Mouse (Mus musculus): Measurements from ENCODE around the gene Sec61g. TPM values are rescaled to one million over a fixed set of nuclear protein-coding genes. Genes with fewer than 3 reads are reported as not detected.

Sec61g gene
- polyA plus RNA-seq, 1 experiment from 2014 or later: 25.4 TPM

GRCm38 (mm10) chr11:16505999-16506398, 2.3 kb downstream of the Sec61g start:
- H3K27me3 ChIP-seq (ENCODE audit: control insufficient read depth, insufficient read depth, low read length): no peaks in the 10 kb centered on the region
- peaks cover 51% of the 10 kb centered on the region for H3K36me3 ChIP-seq (ENCODE audit: control insufficient read depth, insufficient read depth, low read length)
- H3K27ac ChIP-seq (replicated peaks in 1 of 2; ENCODE audit: control insufficient read depth in 1 of 2, insufficient read depth in 1 of 2, low read depth in 2 of 2, low read length in 2 of 2): no peak overlapping the region
- no peaks in the 10 kb centered on the region for H3K9me3 ChIP-seq (ENCODE audit: control insufficient read depth, low read length)
- no peak for ATAC-seq (ENCODE audit: insufficient number of reproducible peaks, insufficient read depth, low FRiP score, low read depth)
- H3K4me2 ChIP-seq (ENCODE audit: low read length): no peak overlapping the region
- H3K9ac ChIP-seq (ENCODE audit: low read length): no peak overlapping the region
- WGBS: 92% methylated on average over 6 of the region's 6 CpGs
- H3K4me3 ChIP-seq (ENCODE audit: control insufficient read depth in 1 of 2, insufficient read depth in 1 of 2, low read depth in 1 of 2, low read length in 2 of 2): no peak overlapping the region
- H3K4me1 ChIP-seq (ENCODE audit: control insufficient read depth in 2 of 2, insufficient read depth in 2 of 2, low read length in 2 of 2): peaks cover 0 to 8% of the 10 kb centered on the region in 2 experiments; a peak in 2 of 4 replicates

- H3K4me3 ChIP-seq (ENCODE audit: control insufficient read depth in 1 of 2, insufficient read depth in 1 of 2, low read depth in 1 of 2, low read length in 2 of 2): no peak overlapping the region
- no peak for ATAC-seq (ENCODE audit: insufficient number of reproducible peaks, insufficient read depth, low FRiP score, low read depth)
Measured at GRCm38 (mm10) chr11:16503150-16503549, 5.1 kb downstream of the Sec61g start.

GRCm38 (mm10) chr11:16502744-16503143, 5.5 kb downstream of the Sec61g start:
- peaks cover 63% of the 10 kb centered on the region for H3K36me3 ChIP-seq (ENCODE audit: control insufficient read depth, insufficient read depth, low read length)
- H3K4me2 ChIP-seq (ENCODE audit: low read length): no peak overlapping the region
- H3K9me3 ChIP-seq (ENCODE audit: control insufficient read depth, low read length): no peaks in the 10 kb centered on the region
- H3K4me3 ChIP-seq (ENCODE audit: control insufficient read depth in 1 of 2, insufficient read depth in 1 of 2, low read depth in 1 of 2, low read length in 2 of 2): no peak overlapping the region
- peaks cover 0 to 8% of the 10 kb centered on the region in 2 experiments; a peak in 2 of 4 replicates for H3K4me1 ChIP-seq (ENCODE audit: control insufficient read depth in 2 of 2, insufficient read depth in 2 of 2, low read length in 2 of 2)
- H3K27me3 ChIP-seq (ENCODE audit: control insufficient read depth, insufficient read depth, low read length): no peaks in the 10 kb centered on the region
- no peak for ATAC-seq (ENCODE audit: insufficient number of reproducible peaks, insufficient read depth, low FRiP score, low read depth)
- 86% methylated on average over 3 of the region's 3 CpGs for WGBS
- H3K9ac ChIP-seq (ENCODE audit: low read length): no peak overlapping the region
- no peak overlapping the region for H3K27ac ChIP-seq (replicated peaks in 1 of 2; ENCODE audit: control insufficient read depth in 1 of 2, insufficient read depth in 1 of 2, low read depth in 2 of 2, low read length in 2 of 2)

More at GRCm38 (mm10) chr11:16503150-16503549, 5.1 kb downstream of the Sec61g start:
- Histone ChIP-seq H3K9ac (ENCODE audit: low read length) (no peak overlapping the region), H3K4me2 (ENCODE audit: low read length) (no peak overlapping the region), H3K4me1 (ENCODE audit: control insufficient read depth in 2 of 2, insufficient read depth in 2 of 2, low read length in 2 of 2) (peaks cover 0 to 8% of the 10 kb centered on the region in 2 experiments; a peak in 2 of 4 replicates), H3K27me3 (ENCODE audit: control insufficient read depth, insufficient read depth, low read length) (no peaks in the 10 kb centered on the region), H3K36me3 (ENCODE audit: control insufficient read depth, insufficient read depth, low read length) (peaks cover 63% of the 10 kb centered on the region), H3K27ac (replicated peaks in 1 of 2; ENCODE audit: control insufficient read depth in 1 of 2, insufficient read depth in 1 of 2, low read depth in 2 of 2, low read length in 2 of 2) (no peak overlapping the region), H3K9me3 (ENCODE audit: control insufficient read depth, low read length) (no peaks in the 10 kb centered on the region)
- WGBS: 86% methylated on average over 5 of the region's 5 CpGs

GRCm38 (mm10) chr11:16498756-16499680, 9.3 kb downstream of the Sec61g start:
- no peak overlapping the region for H3K4me3 ChIP-seq (ENCODE audit: control insufficient read depth in 1 of 2, insufficient read depth in 1 of 2, low read depth in 1 of 2, low read length in 2 of 2)
- 53% methylated on average over 1 of the region's 1 CpGs for WGBS
- ATAC-seq (ENCODE audit: insufficient number of reproducible peaks, insufficient read depth, low FRiP score, low read depth): no peak
- H3K27me3 ChIP-seq (ENCODE audit: control insufficient read depth, insufficient read depth, low read length): no peaks in the 10 kb centered on the region
- H3K9ac ChIP-seq (ENCODE audit: low read length): no peak overlapping the region
- no peak overlapping the region for H3K27ac ChIP-seq (replicated peaks in 1 of 2; ENCODE audit: control insufficient read depth in 1 of 2, insufficient read depth in 1 of 2, low read depth in 2 of 2, low read length in 2 of 2)
- H3K9me3 ChIP-seq (ENCODE audit: control insufficient read depth, low read length): no peaks in the 10 kb centered on the region
- no peaks in the 10 kb centered on the region for H3K4me1 ChIP-seq (ENCODE audit: control insufficient read depth in 2 of 2, insufficient read depth in 2 of 2, low read length in 2 of 2)
- no peak overlapping the region for H3K4me2 ChIP-seq (ENCODE audit: low read length)
- H3K36me3 ChIP-seq (ENCODE audit: control insufficient read depth, insufficient read depth, low read length): peaks cover 41% of the 10 kb centered on the region

Other genes starting within 250 kb of the Sec61g start
- 2.4 and 2.5 TPM in 2 replicates for gene Egfr, start 243.7 kb upstream of the Sec61g start, polyA plus RNA-seq (2014; fragmentation: Nextera tagmentation; extraction: Ambion mirVana)

Measured in heart, embryonic 14.5 days (tissue).